Mouse (Mus musculus): ENCODE data around the gene Memo1. TPM values are rescaled to one million over a fixed set of nuclear protein-coding genes. Genes with fewer than 3 reads are reported as not detected.
A peak's percentile ranks its signal among the peaks of the same experiment; 100 is the strongest.
"Not testable (repeated sequence)": the region's sequence is repeated elsewhere in the genome, so short reads cannot be mapped to it uniquely, and the experiment has no call there.

The Memo1 gene
- polyA plus RNA-seq, 1 experiment from 2014 or later, result 64.0 TPM

DNA sequence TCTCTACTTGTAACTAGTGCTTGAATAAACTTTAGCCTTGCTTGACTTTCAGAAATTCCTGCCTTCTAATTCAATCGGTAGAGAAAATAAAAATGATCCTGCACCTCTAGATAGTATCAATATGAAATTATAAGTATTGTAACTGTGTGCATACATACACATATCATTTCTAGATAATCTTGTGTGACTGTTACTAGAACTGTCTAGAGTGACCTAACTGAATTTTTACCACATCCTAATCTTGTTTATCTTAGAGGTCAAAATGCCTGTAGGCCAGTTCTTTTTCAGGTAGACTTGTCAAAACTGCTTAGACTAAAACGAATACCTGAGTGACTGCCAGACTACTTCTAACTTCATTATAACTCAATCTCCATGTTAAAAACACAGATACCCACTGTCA is 25.1 kb downstream of the Memo1 start:
- H3K27me3 ChIP-seq, result no peaks in the 10 kb centered on the region
- ATAC-seq (ENCODE audit: low FRiP score), result no peak
- no peaks in the 10 kb centered on the region for H3K9me3 ChIP-seq
- H3K4me2 ChIP-seq, result no peak overlapping the region
- no peak overlapping the region for H3K4me3 ChIP-seq
- peaks cover 6% of the 10 kb centered on the region for H3K4me1 ChIP-seq (replicated peaks)
- 92% methylated on average over 2 of the region's 2 CpGs for WGBS
- no peak overlapping the region for H3K27ac ChIP-seq
- H3K36me3 ChIP-seq, result no peaks in the 10 kb centered on the region
- no peak overlapping the region for H3K9ac ChIP-seq

DNA sequence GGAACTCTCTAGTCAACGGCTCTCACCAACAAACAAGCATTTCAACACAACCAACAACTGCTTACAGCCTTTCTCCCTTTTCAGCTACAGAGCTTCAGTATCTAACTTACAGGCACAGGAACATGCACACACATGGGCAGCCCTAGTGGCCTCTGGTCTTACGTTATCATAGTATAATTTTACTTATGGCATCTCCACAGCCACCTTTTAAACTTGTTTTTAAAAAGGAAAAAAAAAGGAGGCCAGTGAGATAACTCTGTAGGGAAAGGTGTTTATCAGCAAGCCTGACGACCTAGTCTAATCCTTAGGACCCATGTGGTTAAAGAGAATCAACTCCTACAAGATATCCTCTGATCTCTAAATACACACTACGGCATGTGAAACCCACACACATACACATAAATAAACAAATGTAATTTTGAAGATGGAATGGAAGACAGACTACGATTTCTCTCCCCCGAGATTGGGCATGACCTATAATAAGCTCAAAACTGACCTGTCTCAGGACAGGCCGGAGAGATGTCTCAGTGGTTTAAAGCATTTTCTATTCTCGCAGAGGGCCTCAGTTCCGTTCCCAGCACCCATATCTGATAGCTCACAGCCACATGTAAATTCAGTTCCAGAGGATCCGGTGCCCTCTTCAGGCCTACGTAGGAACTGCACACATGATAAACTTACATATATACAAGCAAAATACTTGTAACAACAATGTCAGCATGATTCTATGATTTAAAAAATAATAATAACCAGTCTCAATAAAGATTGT is 27.7 kb downstream of the Memo1 start:
- Histone ChIP-seq H3K4me2 (no peak overlapping the region), H3K27me3 (no peaks in the 10 kb centered on the region), H3K9ac (no peak overlapping the region), H3K36me3 (no peaks in the 10 kb centered on the region), H3K9me3 (no peaks in the 10 kb centered on the region), H3K4me1 (replicated peaks) (peaks cover 17% of the 10 kb centered on the region), H3K4me3 (no peak overlapping the region), H3K27ac (no peak overlapping the region)
- ATAC-seq (ENCODE audit: low FRiP score), result no peak
- WGBS, result 94% methylated on average over 11 of the region's 11 CpGs

DNA sequence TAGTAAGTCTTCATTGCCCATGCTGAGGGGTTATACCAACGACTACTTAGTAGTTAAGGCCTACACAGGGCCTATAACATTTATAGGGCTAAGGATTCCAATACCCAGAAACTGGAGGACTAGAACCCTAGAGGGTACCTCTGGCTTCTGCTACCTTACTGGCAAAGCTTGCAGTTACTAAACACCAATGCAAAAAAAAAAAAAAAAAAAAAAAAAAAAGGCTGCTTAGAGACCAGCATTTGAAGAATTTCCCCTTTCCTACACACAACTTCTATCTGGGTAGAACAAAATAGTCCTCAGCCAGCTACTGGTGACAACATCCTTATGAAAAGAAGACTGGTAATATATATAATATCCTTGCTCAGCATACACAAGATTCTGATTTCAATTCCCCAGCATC is 29.7 kb downstream of the Memo1 start:
- peaks cover 20% of the 10 kb centered on the region for H3K4me1 ChIP-seq (replicated peaks)
- H3K4me3 ChIP-seq, result no peak overlapping the region
- no peaks in the 10 kb centered on the region for H3K36me3 ChIP-seq
- no peaks in the 10 kb centered on the region for H3K27me3 ChIP-seq
- no peak overlapping the region for H3K4me2 ChIP-seq
- H3K9me3 ChIP-seq, result no peaks in the 10 kb centered on the region
- no peak overlapping the region for H3K27ac ChIP-seq
- 65% methylated on average over 1 of the region's 1 CpGs for WGBS
- no peak for ATAC-seq (ENCODE audit: low FRiP score)
- H3K9ac ChIP-seq, result no peak overlapping the region

DNA sequence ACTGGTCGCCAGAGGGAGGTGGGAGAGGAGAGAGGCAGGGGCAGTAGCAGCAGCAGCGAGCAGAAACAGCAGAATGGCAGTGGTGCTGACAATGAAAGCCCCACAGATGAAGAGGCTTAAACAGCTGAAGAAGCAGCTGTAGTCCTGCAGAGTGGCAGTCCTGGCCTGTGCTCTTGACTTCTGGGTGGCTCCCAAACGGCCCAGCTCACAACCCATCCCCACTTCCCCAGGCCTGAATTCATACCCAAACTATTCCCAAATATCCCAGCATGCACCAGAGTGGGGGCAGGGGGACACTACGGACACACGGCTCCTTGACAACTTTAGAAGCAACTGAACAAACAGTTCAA is 30.2 kb downstream of the Memo1 start:
- Histone ChIP-seq H3K9me3 (no peaks in the 10 kb centered on the region), H3K4me2 (peak overlapping the region; percentile 14; the same call in 1 of the 2 replicates), H3K27ac (peak overlapping the region; percentile 74), H3K36me3 (no peaks in the 10 kb centered on the region), H3K4me3 (no peak overlapping the region), H3K9ac (peak overlapping the region; percentile 29; the same call in 1 of the 2 replicates), H3K4me1 (replicated peaks) (peaks cover 20% of the 10 kb centered on the region), H3K27me3 (no peaks in the 10 kb centered on the region)
- 15% methylated on average over 5 of the region's 5 CpGs for WGBS
- peak; percentile 32; the same call in 1 of the 2 replicates for ATAC-seq (ENCODE audit: low FRiP score)

DNA sequence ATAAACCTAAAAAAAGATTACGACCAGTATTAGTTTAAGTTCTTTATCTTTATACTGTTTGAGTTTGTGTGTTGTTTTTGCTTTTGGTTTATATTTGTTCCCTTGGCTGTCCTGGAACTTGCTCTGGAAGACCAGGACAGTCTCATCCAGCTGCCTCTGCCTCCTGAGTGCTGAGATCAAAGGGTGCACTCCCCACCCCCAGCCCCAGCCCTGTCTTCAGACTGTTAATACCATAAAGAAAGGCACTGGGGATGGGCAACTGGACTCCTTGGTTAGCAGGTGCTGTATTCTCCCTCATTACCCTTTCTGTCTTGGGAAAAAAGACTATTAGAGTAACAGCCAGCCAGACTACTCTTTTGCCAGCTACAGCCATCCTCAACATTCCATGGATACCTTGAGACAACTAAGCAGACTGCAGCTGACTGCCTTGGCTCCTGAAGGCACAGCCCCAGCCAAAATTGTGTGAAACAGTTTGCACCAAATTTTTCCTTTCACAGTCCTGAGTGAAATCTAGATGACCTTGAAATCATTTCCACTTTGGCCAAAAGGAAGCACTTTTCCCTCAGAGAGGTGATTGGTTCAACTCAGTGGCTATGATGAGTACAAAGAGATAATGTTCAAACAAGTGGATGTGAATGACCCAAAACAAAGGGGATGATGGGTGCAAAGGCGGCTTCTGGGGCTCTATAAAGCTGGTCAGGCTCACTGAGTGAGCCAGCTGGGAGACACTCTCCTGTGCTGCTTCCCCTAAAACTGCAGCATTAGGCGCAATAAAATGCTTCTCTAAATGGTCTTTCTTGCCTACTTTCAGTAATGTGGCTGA is 30.8 kb downstream of the Memo1 start:
- 52% methylated on average over 3 of the region's 3 CpGs for WGBS
- Histone ChIP-seq H3K4me2 (peak overlapping the region; percentile 14; the same call in 1 of the 2 replicates), H3K4me1 (replicated peaks) (peaks cover 20% of the 10 kb centered on the region), H3K27ac (peak overlapping the region; percentile 74), H3K27me3 (no peaks in the 10 kb centered on the region), H3K9me3 (no peaks in the 10 kb centered on the region), H3K9ac (peak overlapping the region; percentile 29; the same call in 1 of the 2 replicates), H3K36me3 (no peaks in the 10 kb centered on the region), H3K4me3 (no peak overlapping the region)
- 0 out of 2 replicates have a peak, but pooled peaks have one; percentile 16 for ATAC-seq (ENCODE audit: low FRiP score)

DNA sequence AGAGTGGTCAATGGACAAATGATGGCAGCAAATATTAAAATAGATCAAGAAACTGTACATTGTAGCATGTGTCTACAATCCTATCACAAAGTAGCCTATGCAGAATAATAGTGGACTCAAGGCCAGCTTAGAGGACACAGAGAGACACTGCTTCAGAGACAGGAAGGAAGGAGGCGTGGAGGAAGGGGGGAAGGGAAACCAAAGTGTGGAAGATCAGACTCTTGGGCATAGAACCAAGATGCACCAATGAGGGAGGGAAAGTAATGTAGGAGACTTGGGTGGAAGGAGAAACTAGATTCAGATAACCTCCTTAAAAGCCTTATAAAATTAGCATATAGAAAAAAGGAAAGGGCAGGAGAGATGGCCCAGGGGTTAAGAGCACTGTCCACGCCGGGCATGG is 32.9 kb downstream of the Memo1 start:
- H3K9me3 ChIP-seq, result no peaks in the 10 kb centered on the region
- 95% methylated on average over 3 of the region's 3 CpGs for WGBS
- no peak overlapping the region for H3K27ac ChIP-seq
- no peak overlapping the region for H3K4me2 ChIP-seq
- no peak overlapping the region for H3K9ac ChIP-seq
- 0 out of 2 replicates have a peak, but pooled peaks cover 5% of the 10 kb centered on the region for H3K36me3 ChIP-seq
- no peak overlapping the region for H3K4me3 ChIP-seq
- ATAC-seq (ENCODE audit: low FRiP score), result no peak
- H3K27me3 ChIP-seq, result no peaks in the 10 kb centered on the region
- H3K4me1 ChIP-seq (replicated peaks), result peaks cover 20% of the 10 kb centered on the region

DNA sequence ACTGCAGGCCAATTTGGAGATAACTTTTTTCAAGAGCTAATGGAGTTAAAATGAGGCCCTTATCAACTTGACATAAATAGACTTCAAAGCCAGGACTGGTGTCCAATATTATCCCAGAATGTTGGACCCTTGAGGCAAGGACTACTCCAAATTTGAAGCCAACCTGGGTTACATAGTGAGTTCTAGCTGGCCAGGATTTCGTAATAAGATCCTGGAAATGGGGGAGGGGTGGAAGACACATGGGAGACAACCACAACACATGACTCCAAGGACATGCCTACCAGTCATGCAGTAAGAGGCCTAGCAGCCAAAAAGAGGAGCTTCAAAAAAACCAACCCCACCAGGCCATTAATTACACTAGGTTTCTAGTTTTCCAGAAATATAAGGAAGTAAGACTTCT is 50.0 kb downstream of the Memo1 start:
- 82% methylated on average over 1 of the region's 1 CpGs for WGBS
- Histone ChIP-seq H3K27me3 (no peaks in the 10 kb centered on the region), H3K4me1 (replicated peaks) (no peaks in the 10 kb centered on the region), H3K27ac (no peak overlapping the region), H3K4me2 (no peak overlapping the region), H3K36me3 (0 out of 2 replicates have a peak, but pooled peaks cover 3% of the 10 kb centered on the region), H3K9ac (no peak overlapping the region), H3K9me3 (no peaks in the 10 kb centered on the region), H3K4me3 (no peak overlapping the region)
- no peak for ATAC-seq (ENCODE audit: low FRiP score)

DNA sequence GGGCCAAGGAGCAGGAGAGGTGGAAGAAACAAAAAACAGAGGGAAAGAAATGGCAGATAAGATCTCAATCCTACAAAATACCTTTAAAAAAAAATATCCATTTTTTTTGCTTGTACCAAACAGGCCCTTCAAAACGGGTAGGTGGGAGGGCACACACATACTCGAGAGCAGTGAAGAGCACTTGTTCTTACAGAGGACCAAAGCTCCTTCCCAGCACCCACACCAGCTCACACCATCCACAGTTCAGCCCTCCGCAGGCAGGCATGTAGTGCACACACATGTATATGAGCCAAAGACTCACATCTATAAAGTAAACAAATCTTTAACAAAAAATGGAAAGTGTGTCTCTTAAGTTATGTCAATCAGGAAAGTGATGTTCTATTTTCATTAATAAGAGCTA is 52.5 kb downstream of the Memo1 start:
- no peak for ATAC-seq (ENCODE audit: low FRiP score)
- Histone ChIP-seq H3K4me1 (replicated peaks) (no peaks in the 10 kb centered on the region), H3K27ac (no peak overlapping the region), H3K4me3 (no peak overlapping the region), H3K9me3 (no peaks in the 10 kb centered on the region), H3K4me2 (no peak overlapping the region), H3K9ac (no peak overlapping the region), H3K36me3 (peaks cover 12% of the 10 kb centered on the region), H3K27me3 (no peaks in the 10 kb centered on the region)
- 85% methylated on average over 3 of the region's 3 CpGs for WGBS

DNA sequence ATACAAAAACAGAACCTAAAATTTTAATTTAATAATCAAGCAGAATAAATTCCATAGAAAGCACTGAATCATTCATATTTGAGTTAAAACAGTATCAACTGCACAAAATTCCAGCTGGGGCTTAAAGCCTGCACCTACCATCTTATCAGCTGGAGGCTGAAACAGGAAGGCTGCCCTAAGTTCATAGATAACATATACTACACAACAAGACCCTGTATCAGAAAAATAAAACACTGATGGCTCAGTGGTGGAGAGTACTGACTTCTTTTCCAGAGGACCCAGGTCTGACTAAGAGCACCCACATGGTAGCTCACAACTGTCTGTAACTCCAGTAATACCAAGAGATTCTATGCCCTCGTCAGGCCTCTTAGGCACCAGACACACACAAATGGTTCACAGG is 55.0 kb downstream of the Memo1 start:
- Histone ChIP-seq H3K9me3 (no peaks in the 10 kb centered on the region), H3K9ac (no peak overlapping the region), H3K27me3 (no peaks in the 10 kb centered on the region), H3K36me3 (peaks cover 12% of the 10 kb centered on the region), H3K27ac (no peak overlapping the region), H3K4me3 (no peak overlapping the region), H3K4me2 (no peak overlapping the region), H3K4me1 (replicated peaks) (no peaks in the 10 kb centered on the region)
- ATAC-seq (ENCODE audit: low FRiP score), result no peak
- 95% methylated on average over 1 of the region's 1 CpGs for WGBS

DNA sequence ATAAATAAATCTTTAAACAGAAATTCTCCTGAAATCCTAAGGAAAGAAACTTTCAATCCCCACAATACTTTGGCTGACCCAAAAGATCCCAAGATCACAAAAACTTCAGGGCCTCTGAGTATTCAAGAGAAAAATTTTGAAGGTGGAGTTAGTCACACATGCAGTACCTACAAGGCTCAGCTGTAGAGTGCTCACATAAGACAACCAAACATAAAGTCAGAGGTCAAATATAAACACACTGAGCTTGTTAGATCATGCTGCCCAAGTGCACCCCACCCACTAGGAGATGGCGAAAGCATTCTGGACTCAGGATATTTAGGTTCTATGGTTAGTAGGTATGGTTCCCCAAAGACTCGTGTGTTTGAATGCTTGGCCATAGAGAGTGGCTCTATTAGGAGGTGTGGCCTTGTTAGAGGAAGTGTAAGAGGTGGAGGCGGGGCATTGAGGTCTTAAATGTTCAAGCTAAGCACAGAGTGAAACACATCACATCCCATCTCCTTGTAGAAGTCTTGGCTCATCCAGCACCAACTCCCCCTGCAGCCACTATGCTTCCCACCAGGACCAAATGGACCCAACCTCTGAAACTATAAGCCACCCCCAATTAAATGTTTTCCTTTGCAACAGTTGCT is 67.1 kb downstream of the Memo1 start:
- H3K36me3 ChIP-seq, result 0 out of 2 replicates have a peak, but pooled peaks cover 3% of the 10 kb centered on the region
- no peaks in the 10 kb centered on the region for H3K27me3 ChIP-seq
- WGBS, result 96% methylated on average over 3 of the region's 3 CpGs
- H3K4me3 ChIP-seq, result no peak overlapping the region
- no peak overlapping the region for H3K27ac ChIP-seq
- H3K4me1 ChIP-seq (replicated peaks), result no peaks in the 10 kb centered on the region
- no peaks in the 10 kb centered on the region for H3K9me3 ChIP-seq
- H3K4me2 ChIP-seq, result no peak overlapping the region
- ATAC-seq (ENCODE audit: low FRiP score), result no peak
- H3K9ac ChIP-seq, result no peak overlapping the region

DNA sequence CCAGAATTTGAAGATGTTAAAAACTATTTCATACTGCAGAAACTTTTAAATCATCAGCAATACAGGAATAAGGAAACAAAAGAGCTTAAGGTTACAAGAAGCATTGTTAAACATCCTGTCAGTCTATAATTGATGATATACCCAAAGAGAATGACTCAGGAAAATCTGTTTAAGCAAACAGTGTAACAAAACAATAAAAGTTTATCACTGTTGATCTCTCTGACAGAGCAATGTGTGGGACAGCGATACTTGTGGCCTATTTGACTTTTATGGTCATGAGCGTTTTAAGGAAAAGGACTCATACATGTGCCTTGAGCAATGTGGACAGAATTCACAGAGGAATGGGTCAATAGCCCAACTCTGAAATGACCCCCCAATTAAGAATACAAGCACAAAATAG is 78.0 kb downstream of the Memo1 start:
- Histone ChIP-seq H3K4me1 (replicated peaks) (no peaks in the 10 kb centered on the region), H3K27ac (no peak overlapping the region), H3K4me3 (no peak overlapping the region), H3K36me3 (peaks cover 14% of the 10 kb centered on the region), H3K9ac (no peak overlapping the region), H3K27me3 (no peaks in the 10 kb centered on the region), H3K4me2 (no peak overlapping the region), H3K9me3 (no peaks in the 10 kb centered on the region)
- ATAC-seq (ENCODE audit: low FRiP score), result no peak
- 78% methylated on average over 2 of the region's 2 CpGs for WGBS

DNA sequence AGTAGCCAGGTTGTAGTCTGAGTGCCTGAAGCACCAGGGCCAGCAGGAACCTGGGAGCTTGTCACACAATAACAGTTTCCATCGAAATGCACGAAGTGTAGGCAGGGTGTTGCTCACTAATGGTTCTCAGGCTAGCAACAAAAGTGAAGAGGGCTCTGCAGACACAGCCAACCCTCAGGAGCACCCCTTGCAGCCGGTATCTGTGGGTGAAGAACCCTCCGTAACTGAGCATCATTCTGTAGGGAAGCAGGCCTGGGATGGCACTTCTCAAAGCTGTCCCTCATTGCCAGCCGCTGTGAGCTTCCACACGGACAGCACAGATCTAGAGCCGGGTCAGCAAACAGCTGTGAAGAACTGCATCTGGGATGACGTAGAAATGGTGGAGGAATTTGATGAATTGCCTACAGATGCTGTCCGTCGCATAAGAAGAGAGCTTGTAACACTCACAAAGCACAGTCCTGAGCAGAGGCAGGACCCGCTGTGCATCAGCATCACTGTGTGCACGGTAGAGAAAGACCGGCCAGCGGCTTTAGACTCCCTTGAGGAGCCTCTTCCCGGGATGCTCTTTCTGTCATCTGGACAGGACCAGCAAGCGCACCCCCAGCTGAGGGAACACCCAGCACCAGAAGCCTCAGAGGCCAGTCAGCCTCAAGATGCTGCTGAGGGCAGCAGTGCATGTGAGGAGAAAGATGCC is 82.3 kb downstream of the Memo1 start:
- H3K9me3 ChIP-seq; H3K4me3 ChIP-seq; H3K4me2 ChIP-seq; H3K4me1 ChIP-seq (replicated peaks); H3K27me3 ChIP-seq; H3K9ac ChIP-seq: not testable (repeated sequence)
- peak overlapping the region; percentile 40; the same call in 1 of the 2 replicates for H3K27ac ChIP-seq
- peaks cover 14% of the 10 kb centered on the region for H3K36me3 ChIP-seq
- peak; percentile 52; the same call in 1 of the 2 replicates for ATAC-seq (ENCODE audit: low FRiP score)
- 79% methylated on average over 16 of the region's 16 CpGs for WGBS

All from hindbrain, embryonic 13.5 days (tissue).